Mouse (Mus musculus) MEL (cell line): ENCODE results near the gene Isoc2a. TPM values are rescaled to one million over a fixed set of nuclear protein-coding genes. Genes with fewer than 3 reads are reported as not detected.

Source experiments
- DNase-seq: peaks from one replicate; pipeline ENCODE4 v3.0.0; 2011; ENCODE audit warnings: low read depth, low spot score
- H3K27ac ChIP-seq: 2 replicates; pipeline ENCODE4 v1.5.1; 2012; ENCODE audit warnings: low read depth, mild to moderate bottlenecking, control low read depth, low read length, moderate library complexity; ENCODE audit not compliant: control insufficient read depth
- H3K27me3 ChIP-seq, 2 experiments: fragments of 150-350 bp in 1 of 2; sonication (generic) in 1 of 2; 2 replicates each; pipeline ENCODE4 v1.6.1; 2012; ENCODE audit warnings: low read length in 2 of 2, mild to moderate bottlenecking in 2 of 2, improper control_type of control experiment in 1 of 2, moderate library complexity in 1 of 2; ENCODE audit not compliant: insufficient read depth in 2 of 2, control insufficient read depth in 1 of 2
- H3K36me3 ChIP-seq, 2 experiments: 2 replicates each; pipeline ENCODE4 v1.6.1; 2012 to 2014; ENCODE audit warnings: low read length in 2 of 2, improper control_type of control experiment in 1 of 2, inconsistent platforms in 1 of 2, mild to moderate bottlenecking in 1 of 2; ENCODE audit not compliant: insufficient read depth in 2 of 2, control insufficient read depth in 1 of 2
- H3K4me1 ChIP-seq, 2 experiments: fragments of 150-350 bp in 1 of 2; sonication (generic) in 1 of 2; 2 replicates each; pipeline ENCODE4 v1.6.1; 2012; ENCODE audit warnings: low read length in 2 of 2, improper control_type of control experiment in 1 of 2, mild to moderate bottlenecking in 1 of 2; ENCODE audit not compliant: insufficient read depth in 2 of 2, control insufficient read depth in 1 of 2
- H3K4me3 ChIP-seq, 2 experiments: fragments of 150-350 bp in 1 of 2; sonication (generic) in 1 of 2; 2 replicates each; pipeline ENCODE4 v1.5.1; 2012; ENCODE audit warnings: low read depth in 2 of 2, low read length in 2 of 2, mild to moderate bottlenecking in 2 of 2, moderate library complexity in 2 of 2, control low read depth in 1 of 2, improper control_type of control experiment in 1 of 2; ENCODE audit not compliant: control insufficient read depth in 1 of 2, insufficient read depth in 1 of 2
- H3K79me2 ChIP-seq: 2 replicates; pipeline ENCODE4 v1.6.1; 2012; ENCODE audit warnings: mild to moderate bottlenecking, low read length, moderate library complexity; ENCODE audit not compliant: control insufficient read depth, poor library complexity, insufficient read depth
- H3K9ac ChIP-seq: 2 replicates; pipeline ENCODE4 v1.6.1; 2012; ENCODE audit warnings: low read depth, mild to moderate bottlenecking, control low read depth, low read length, moderate library complexity; ENCODE audit not compliant: control insufficient read depth, poor library complexity, severe bottlenecking
- H3K9me3 ChIP-seq: fragments of 150-350 bp; sonication (generic); replicated peaks from 2 replicates; pipeline ENCODE4 v1.6.1; 2012; ENCODE audit warnings: mild to moderate bottlenecking, low read length, improper control_type of control experiment, moderate library complexity; ENCODE audit not compliant: insufficient read depth
- CHD2 ChIP-seq: IDR thresholded peaks from 2 replicates; pipeline ENCODE4 v1.6.1; 2011; ENCODE audit warnings: low read length, improper control_type of control experiment
- E2F4 ChIP-seq: IDR thresholded peaks from 2 replicates; pipeline ENCODE4 v1.6.1; 2011; ENCODE audit warnings: low read depth, low read length, improper control_type of control experiment, borderline replicate concordance
- ELF1 ChIP-seq: IDR thresholded peaks from 2 replicates; pipeline ENCODE4 v1.6.1; 2014; ENCODE audit warnings: low read depth, mild to moderate bottlenecking, inconsistent platforms, low read length, improper control_type of control experiment, moderate library complexity
- ETS1 ChIP-seq: IDR thresholded peaks from 2 replicates; pipeline ENCODE4 v1.6.1; 2012; ENCODE audit warnings: low read depth, mild to moderate bottlenecking, inconsistent platforms, low read length, improper control_type of control experiment, moderate library complexity
- GATA1 ChIP-seq: IDR thresholded peaks from 2 replicates; pipeline ENCODE4 v1.6.1; 2011; ENCODE audit warnings: low read depth, low read length, improper control_type of control experiment
- KAT2A ChIP-seq: conservative IDR thresholded peaks from 2 replicates; pipeline ENCODE4 v1.6.1; 2012; ENCODE audit warnings: low read depth, low read length, improper control_type of control experiment, inconsistent platforms
- MAFK ChIP-seq: IDR thresholded peaks from 2 replicates; pipeline ENCODE4 v1.6.1; 2011; ENCODE audit warnings: low read depth, mild to moderate bottlenecking, low read length, improper control_type of control experiment, borderline replicate concordance
- MAX ChIP-seq: IDR thresholded peaks from 2 replicates; pipeline ENCODE4 v1.6.1; 2011; ENCODE audit warnings: low read length, improper control_type of control experiment
- MAZ ChIP-seq: IDR thresholded peaks from 2 replicates; pipeline ENCODE4 v1.6.1; 2012; ENCODE audit warnings: low read depth, mild to moderate bottlenecking, inconsistent platforms, low read length, improper control_type of control experiment
- MEF2A ChIP-seq: IDR thresholded peaks from 2 replicates; pipeline ENCODE4 v1.6.1; 2014; ENCODE audit warnings: low read depth, mild to moderate bottlenecking, inconsistent platforms, low read length, improper control_type of control experiment; ENCODE audit not compliant: poor library complexity, insufficient replicate concordance, severe bottlenecking; ENCODE audit errors: extremely low read depth
- MXI1 ChIP-seq: IDR thresholded peaks from 2 replicates; pipeline ENCODE4 v1.6.1; 2011; ENCODE audit warnings: mild to moderate bottlenecking, low read depth, low read length, improper control_type of control experiment
- MYC ChIP-seq: IDR thresholded peaks from 2 replicates; pipeline ENCODE4 v1.6.1; 2011; ENCODE audit warnings: low read depth, mild to moderate bottlenecking, low read length, improper control_type of control experiment, moderate library complexity
- RAD21 ChIP-seq: IDR thresholded peaks from 2 replicates; pipeline ENCODE4 v1.6.1; 2011; ENCODE audit warnings: mild to moderate bottlenecking, low read depth, low read length, improper control_type of control experiment
- TBP ChIP-seq: IDR thresholded peaks from 2 replicates; pipeline ENCODE4 v1.8.0; 2011; ENCODE audit warnings: low read depth, low read length, improper control_type of control experiment
- UBTF ChIP-seq: IDR thresholded peaks from 2 replicates; pipeline ENCODE4 v1.6.1; 2012; ENCODE audit warnings: low read depth, mild to moderate bottlenecking, inconsistent platforms, low read length, improper control_type of control experiment, moderate library complexity, borderline replicate concordance; ENCODE audit not compliant: insufficient read depth
- USF1 ChIP-seq: IDR thresholded peaks from 2 replicates; pipeline ENCODE4 v1.6.1; 2014; ENCODE audit warnings: low read depth, mild to moderate bottlenecking, inconsistent platforms, low read length, improper control_type of control experiment, moderate library complexity
- USF2 ChIP-seq, 2 experiments: IDR thresholded peaks; 2 replicates each; pipeline ENCODE4 v1.6.1; 2011 to 2012; ENCODE audit warnings: improper control_type of control experiment in 2 of 2, low read length in 2 of 2, borderline replicate concordance in 1 of 2, inconsistent platforms in 1 of 2, low read depth in 1 of 2, mild to moderate bottlenecking in 1 of 2; ENCODE audit not compliant: insufficient read depth in 1 of 2
- ZC3H11A ChIP-seq: IDR thresholded peaks from 2 replicates; pipeline ENCODE4 v1.6.1; 2012; ENCODE audit warnings: low read depth, mild to moderate bottlenecking, inconsistent platforms, low read length, improper control_type of control experiment
- ZKSCAN1 ChIP-seq: IDR thresholded peaks from 2 replicates; pipeline ENCODE4 v1.6.1; 2012; ENCODE audit warnings: low read depth, mild to moderate bottlenecking, inconsistent platforms, low read length, improper control_type of control experiment, moderate library complexity
- ZMIZ1 ChIP-seq: IDR thresholded peaks from 2 replicates; pipeline ENCODE4 v1.6.1; 2012; ENCODE audit warnings: low read depth, mild to moderate bottlenecking, inconsistent platforms, low read length, improper control_type of control experiment, moderate library complexity
- polyA plus RNA-seq, 2 experiments: library from polyadenylated mRNA; stranded (reverse) in 1 of 2; unstranded in 1 of 2; fragments of >175 nt in 1 of 2; fragments of >200 nt in 1 of 2; gene quantifications; 2 replicates each; pipeline versions ENCODE4 v1.2.1 to v1.2.4; 2012; ENCODE audit warnings: low replicate concordance in 2 of 2, low read depth in 1 of 2; ENCODE audit not compliant: insufficient read length in 2 of 2, insufficient read depth in 1 of 2, missing spikeins in 1 of 2
- total RNA-seq: library from RNA; depleted of rRNA; stranded (reverse); fragments of 300-350 nt; gene quantifications from 2 replicates; pipeline ENCODE4 v1.2.3, GENCODE M21; 2012

Isoc2a gene
- total and polyA plus RNA-seq, 3 experiments, result 11.1 to 20.6 TPM; not detected in 1

GRCm38 (mm10) chr7:4927711-4928110, 50.8 kb downstream of the Isoc2a start:
- no peak for DNase-seq
- H3K79me2 ChIP-seq, result no peaks in the 10 kb centered on the region
- H3K27ac ChIP-seq, result no peak overlapping the region
- no peak overlapping the region for H3K4me3 ChIP-seq
- H3K27me3 ChIP-seq, result peaks cover 0 to 2% of the 10 kb centered on the region in 2 experiments; a peak in 3 of 4 replicates
- H3K9ac ChIP-seq, result no peak overlapping the region
- TF ChIP-seq USF1 (no peak), KAT2A (no peak), MAZ (no peak), MAX (no peak)
- no peaks in the 10 kb centered on the region for H3K9me3 ChIP-seq
- no peaks in the 10 kb centered on the region for H3K36me3 ChIP-seq
- no peaks in the 10 kb centered on the region for H3K4me1 ChIP-seq

- no peaks in the 10 kb centered on the region for H3K79me2 ChIP-seq
- no peak for DNase-seq
- H3K36me3 ChIP-seq, result no peaks in the 10 kb centered on the region
- H3K27me3 ChIP-seq, result peaks cover 0 to 2% of the 10 kb centered on the region in 2 experiments; a peak in 3 of 4 replicates
- no peaks in the 10 kb centered on the region for H3K4me1 ChIP-seq
- no peak overlapping the region for H3K4me3 ChIP-seq
- TF ChIP-seq MAZ (no peak), USF2 (IDR thresholded peaks at IDR 0.05; ENCODE audit: borderline replicate concordance in 1 of 2, insufficient read depth in 1 of 2, low read depth in 1 of 2, low read length in 2 of 2) (no peak), MYC (no peak), TBP (no peak), RAD21 (no peak), ETS1 (no peak), KAT2A (no peak), GATA1 (no peak), ZC3H11A (no peak), ELF1 (no peak), MEF2A (no peak), UBTF (no peak), MAFK (no peak), E2F4 (no peak), ZMIZ1 (no peak), CHD2 (no peak), MXI1 (no peak), ZKSCAN1 (no peak)
- H3K9ac ChIP-seq, result no peak overlapping the region
- no peaks in the 10 kb centered on the region for H3K9me3 ChIP-seq
- H3K27ac ChIP-seq, result no peak overlapping the region
Observed at GRCm38 (mm10) chr7:4928323-4928722, 51.4 kb downstream of the Isoc2a start.
